Mouse (Mus musculus): ENCODE data around the gene Traf3ip2. TPM values are rescaled to one million over a fixed set of nuclear protein-coding genes. Genes with fewer than 3 reads are reported as not detected.

Traf3ip2 gene
- polyA plus RNA-seq, 1 experiment from 2014 or later, result 5.7 TPM

- 39% methylated on average over 3 of the region's 3 CpGs for WGBS
- H3K9ac ChIP-seq (replicated peaks; ENCODE audit: low read depth, low read length), result no peak overlapping the region
- H3K4me2 ChIP-seq (ENCODE audit: low read depth, low read length), result no peak overlapping the region
- H3K4me3 ChIP-seq (ENCODE audit: low read depth, low read length), result no peak overlapping the region
- ATAC-seq (ENCODE audit: low read depth), result no peak
- H3K27ac ChIP-seq (ENCODE audit: low read depth, low read length), result no peak overlapping the region
- no peaks in the 10 kb centered on the region for H3K27me3 ChIP-seq (ENCODE audit: control insufficient read depth, insufficient read depth, low read length)
- H3K4me1 ChIP-seq (ENCODE audit: control insufficient read depth, insufficient read depth, low read length), result no peaks in the 10 kb centered on the region; the same call in 1 of the 2 replicates
- H3K36me3 ChIP-seq (ENCODE audit: control insufficient read depth, insufficient read depth, low read length), result no peaks in the 10 kb centered on the region
- H3K9me3 ChIP-seq (ENCODE audit: control insufficient read depth, low read length), result no peaks in the 10 kb centered on the region
Measured at GRCm38 (mm10) chr10:39638862-39639261, 26.1 kb downstream of the Traf3ip2 start.

- no peak overlapping the region for H3K9ac ChIP-seq (replicated peaks; ENCODE audit: low read depth, low read length)
- H3K9me3 ChIP-seq (ENCODE audit: control insufficient read depth, low read length), result no peaks in the 10 kb centered on the region
- no peak overlapping the region for H3K27ac ChIP-seq (ENCODE audit: low read depth, low read length)
- H3K4me3 ChIP-seq (ENCODE audit: low read depth, low read length), result no peak overlapping the region
- no peaks in the 10 kb centered on the region; the same call in 1 of the 2 replicates for H3K4me1 ChIP-seq (ENCODE audit: control insufficient read depth, insufficient read depth, low read length)
- no peak for ATAC-seq (ENCODE audit: low read depth)
- H3K4me2 ChIP-seq (ENCODE audit: low read depth, low read length), result no peak overlapping the region
- H3K36me3 ChIP-seq (ENCODE audit: control insufficient read depth, insufficient read depth, low read length), result no peaks in the 10 kb centered on the region
- H3K27me3 ChIP-seq (ENCODE audit: control insufficient read depth, insufficient read depth, low read length), result no peaks in the 10 kb centered on the region
- 93% methylated on average over 5 of the region's 5 CpGs for WGBS
Measured at GRCm38 (mm10) chr10:39639783-39640182, 27.0 kb downstream of the Traf3ip2 start.

- Histone ChIP-seq H3K9me3 (ENCODE audit: control insufficient read depth, low read length) (no peaks in the 10 kb centered on the region), H3K36me3 (ENCODE audit: control insufficient read depth, insufficient read depth, low read length) (no peaks in the 10 kb centered on the region), H3K4me2 (ENCODE audit: low read depth, low read length) (no peak overlapping the region), H3K9ac (replicated peaks; ENCODE audit: low read depth, low read length) (no peak overlapping the region), H3K4me3 (ENCODE audit: low read depth, low read length) (no peak overlapping the region), H3K27me3 (ENCODE audit: control insufficient read depth, insufficient read depth, low read length) (no peaks in the 10 kb centered on the region), H3K27ac (ENCODE audit: low read depth, low read length) (no peak overlapping the region), H3K4me1 (ENCODE audit: control insufficient read depth, insufficient read depth, low read length) (no peaks in the 10 kb centered on the region; the same call in 1 of the 2 replicates)
- WGBS, result 19% methylated on average over 4 of the region's 4 CpGs
- ATAC-seq (ENCODE audit: low read depth), result peak; percentile 39; the same call in 1 of the 2 replicates
Measured at GRCm38 (mm10) chr10:39640817-39641226, 28.1 kb downstream of the Traf3ip2 start.

- no peak overlapping the region for H3K4me3 ChIP-seq (ENCODE audit: low read depth, low read length)
- no peaks in the 10 kb centered on the region for H3K36me3 ChIP-seq (ENCODE audit: control insufficient read depth, insufficient read depth, low read length)
- H3K27me3 ChIP-seq (ENCODE audit: control insufficient read depth, insufficient read depth, low read length), result no peaks in the 10 kb centered on the region
- ATAC-seq (ENCODE audit: low read depth), result peak; percentile 45; the same call in 1 of the 2 replicates
- H3K4me1 ChIP-seq (ENCODE audit: control insufficient read depth, insufficient read depth, low read length), result peaks cover 13% of the 10 kb centered on the region
- H3K27ac ChIP-seq (ENCODE audit: low read depth, low read length), result peak overlapping the region; percentile 46
- 50% methylated on average over 6 of the region's 6 CpGs for WGBS
- H3K9ac ChIP-seq (replicated peaks; ENCODE audit: low read depth, low read length), result 0 out of 2 replicates have a peak overlapping the region, but pooled peaks have one; percentile 2
- H3K4me2 ChIP-seq (ENCODE audit: low read depth, low read length), result no peak overlapping the region
- H3K9me3 ChIP-seq (ENCODE audit: control insufficient read depth, low read length), result no peaks in the 10 kb centered on the region
Measured at GRCm38 (mm10) chr10:39645789-39646628, 33.3 kb downstream of the Traf3ip2 start.

GRCm38 (mm10) chr10:39646629-39647019 lies 33.9 kb downstream of the Traf3ip2 start:
- no peaks in the 10 kb centered on the region for H3K27me3 ChIP-seq (ENCODE audit: control insufficient read depth, insufficient read depth, low read length)
- H3K4me2 ChIP-seq (ENCODE audit: low read depth, low read length), result no peak overlapping the region; the same call in 1 of the 2 replicates
- peak; percentile 41; the same call in 1 of the 2 replicates for ATAC-seq (ENCODE audit: low read depth)
- 38% methylated on average over 14 of the region's 14 CpGs for WGBS
- no peaks in the 10 kb centered on the region for H3K36me3 ChIP-seq (ENCODE audit: control insufficient read depth, insufficient read depth, low read length)
- H3K4me1 ChIP-seq (ENCODE audit: control insufficient read depth, insufficient read depth, low read length), result peaks cover 13% of the 10 kb centered on the region
- no peaks in the 10 kb centered on the region for H3K9me3 ChIP-seq (ENCODE audit: control insufficient read depth, low read length)
- peak overlapping the region; percentile 46 for H3K27ac ChIP-seq (ENCODE audit: low read depth, low read length)
- 0 out of 2 replicates have a peak overlapping the region, but pooled peaks have one; percentile 2 for H3K9ac ChIP-seq (replicated peaks; ENCODE audit: low read depth, low read length)
- H3K4me3 ChIP-seq (ENCODE audit: low read depth, low read length), result no peak overlapping the region

- H3K36me3 ChIP-seq (ENCODE audit: control insufficient read depth, insufficient read depth, low read length), result no peaks in the 10 kb centered on the region
- 0 out of 2 replicates have a peak overlapping the region, but pooled peaks have one; percentile 2 for H3K9ac ChIP-seq (replicated peaks; ENCODE audit: low read depth, low read length)
- no peak overlapping the region for H3K4me3 ChIP-seq (ENCODE audit: low read depth, low read length)
- peaks cover 13% of the 10 kb centered on the region for H3K4me1 ChIP-seq (ENCODE audit: control insufficient read depth, insufficient read depth, low read length)
- peak overlapping the region; percentile 46; the same call in 1 of the 2 replicates for H3K27ac ChIP-seq (ENCODE audit: low read depth, low read length)
- no peaks in the 10 kb centered on the region for H3K27me3 ChIP-seq (ENCODE audit: control insufficient read depth, insufficient read depth, low read length)
- H3K9me3 ChIP-seq (ENCODE audit: control insufficient read depth, low read length), result no peaks in the 10 kb centered on the region
- 79% methylated on average over 1 of the region's 1 CpGs for WGBS
- no peak overlapping the region for H3K4me2 ChIP-seq (ENCODE audit: low read depth, low read length)
- ATAC-seq (ENCODE audit: low read depth), result no peak
Measured at GRCm38 (mm10) chr10:39647118-39647517, 34.4 kb downstream of the Traf3ip2 start.

GRCm38 (mm10) chr10:39648278-39648677 lies 35.5 kb downstream of the Traf3ip2 start:
- ATAC-seq (ENCODE audit: low read depth), result no peak
- Histone ChIP-seq H3K9ac (replicated peaks; ENCODE audit: low read depth, low read length) (no peak overlapping the region), H3K4me3 (ENCODE audit: low read depth, low read length) (no peak overlapping the region), H3K36me3 (ENCODE audit: control insufficient read depth, insufficient read depth, low read length) (no peaks in the 10 kb centered on the region), H3K9me3 (ENCODE audit: control insufficient read depth, low read length) (no peaks in the 10 kb centered on the region), H3K4me1 (ENCODE audit: control insufficient read depth, insufficient read depth, low read length) (peaks cover 13% of the 10 kb centered on the region), H3K27ac (ENCODE audit: low read depth, low read length) (no peak overlapping the region), H3K27me3 (ENCODE audit: control insufficient read depth, insufficient read depth, low read length) (no peaks in the 10 kb centered on the region), H3K4me2 (ENCODE audit: low read depth, low read length) (no peak overlapping the region)
- 95% methylated on average over 3 of the region's 3 CpGs for WGBS

GRCm38 (mm10) chr10:39649550-39649949 lies 36.8 kb downstream of the Traf3ip2 start:
- Histone ChIP-seq H3K9ac (replicated peaks; ENCODE audit: low read depth, low read length) (no peak overlapping the region), H3K4me2 (ENCODE audit: low read depth, low read length) (no peak overlapping the region), H3K27ac (ENCODE audit: low read depth, low read length) (no peak overlapping the region), H3K4me3 (ENCODE audit: low read depth, low read length) (no peak overlapping the region), H3K9me3 (ENCODE audit: control insufficient read depth, low read length) (no peaks in the 10 kb centered on the region), H3K4me1 (ENCODE audit: control insufficient read depth, insufficient read depth, low read length) (peaks cover 22% of the 10 kb centered on the region), H3K27me3 (ENCODE audit: control insufficient read depth, insufficient read depth, low read length) (no peaks in the 10 kb centered on the region), H3K36me3 (ENCODE audit: control insufficient read depth, insufficient read depth, low read length) (no peaks in the 10 kb centered on the region)
- no peak for ATAC-seq (ENCODE audit: low read depth)
- WGBS, result 96% methylated on average over 3 of the region's 3 CpGs

GRCm38 (mm10) chr10:39650316-39650715 lies 37.6 kb downstream of the Traf3ip2 start:
- Histone ChIP-seq H3K4me2 (ENCODE audit: low read depth, low read length) (no peak overlapping the region), H3K4me3 (ENCODE audit: low read depth, low read length) (no peak overlapping the region), H3K27me3 (ENCODE audit: control insufficient read depth, insufficient read depth, low read length) (no peaks in the 10 kb centered on the region), H3K9me3 (ENCODE audit: control insufficient read depth, low read length) (no peaks in the 10 kb centered on the region), H3K36me3 (ENCODE audit: control insufficient read depth, insufficient read depth, low read length) (no peaks in the 10 kb centered on the region), H3K9ac (replicated peaks; ENCODE audit: low read depth, low read length) (no peak overlapping the region), H3K4me1 (ENCODE audit: control insufficient read depth, insufficient read depth, low read length) (peaks cover 22% of the 10 kb centered on the region), H3K27ac (ENCODE audit: low read depth, low read length) (no peak overlapping the region)
- 96% methylated on average over 3 of the region's 3 CpGs for WGBS
- no peak for ATAC-seq (ENCODE audit: low read depth)

Data from neural tube, embryonic 14.5 days (tissue).